Mouse (Mus musculus) intestine, embryonic 15.5 days (tissue): ENCODE results near the gene Rho. TPM values are rescaled to one million over a fixed set of nuclear protein-coding genes. Genes with fewer than 3 reads are reported as not detected.
A peak's percentile ranks its signal among the peaks of the same experiment; 100 is the strongest.

Experiments used
- ATAC-seq: fragments of 200-750 bp; cut with Nextera tagmentation; 2 replicates; pipeline ENCODE4 v1.8.0; 2017; ENCODE audit warnings: moderate TSS enrichment, moderate library complexity
- H3K27ac ChIP-seq: fragments of 300-500 bp; sonication (generic); 2 replicates; pipeline ENCODE4 v1.5.1; 2015; ENCODE audit warnings: mild to moderate bottlenecking, inconsistent platforms
- H3K27me3 ChIP-seq: fragments of 300-500 bp; sonication (generic); replicated peaks from 2 replicates; pipeline ENCODE4 v1.6.1; 2015; ENCODE audit warnings: inconsistent platforms
- H3K36me3 ChIP-seq: fragments of 300-500 bp; sonication (generic); 2 replicates; pipeline ENCODE4 v1.6.1; 2015; ENCODE audit warnings: inconsistent platforms
- H3K4me1 ChIP-seq: fragments of 300-500 bp; sonication (generic); replicated peaks from 2 replicates; pipeline ENCODE4 v1.6.1; 2015; ENCODE audit warnings: inconsistent platforms
- H3K4me2 ChIP-seq: fragments of 300-500 bp; sonication (generic); replicated peaks from 2 replicates; pipeline ENCODE4 v1.6.1; 2015; ENCODE audit warnings: mild to moderate bottlenecking, inconsistent platforms
- H3K4me3 ChIP-seq: fragments of 300-500 bp; sonication (generic); replicated peaks from 2 replicates; pipeline ENCODE4 v1.5.1; 2015; ENCODE audit warnings: inconsistent platforms
- H3K9ac ChIP-seq: fragments of 300-500 bp; sonication (generic); 2 replicates; pipeline ENCODE4 v1.6.1; 2015; ENCODE audit warnings: inconsistent platforms
- H3K9me3 ChIP-seq: fragments of 300-500 bp; sonication (generic); 2 replicates; pipeline ENCODE4 v1.6.1; 2016; ENCODE audit warnings: inconsistent platforms
- WGBS: fragments of 180-500 bp; shearing (Covaris S2); methylation state at CpG from one replicate; pipeline ENCODE4 v1.1.7; 2015; 5-methylcytosine and 5-hydroxymethylcytosine counted together
- polyA plus RNA-seq: library from polyadenylated mRNA; unstranded; fragments of >200 nt; fragmentation: Nextera tagmentation; extraction: Ambion mirVana; gene quantifications from 2 replicates; pipeline ENCODE4 v1.2.1, GENCODE M21; 2015

Gene Rho
- polyA plus RNA-seq, 1 experiment from 2014 or later: 0.05 TPM

DNA sequence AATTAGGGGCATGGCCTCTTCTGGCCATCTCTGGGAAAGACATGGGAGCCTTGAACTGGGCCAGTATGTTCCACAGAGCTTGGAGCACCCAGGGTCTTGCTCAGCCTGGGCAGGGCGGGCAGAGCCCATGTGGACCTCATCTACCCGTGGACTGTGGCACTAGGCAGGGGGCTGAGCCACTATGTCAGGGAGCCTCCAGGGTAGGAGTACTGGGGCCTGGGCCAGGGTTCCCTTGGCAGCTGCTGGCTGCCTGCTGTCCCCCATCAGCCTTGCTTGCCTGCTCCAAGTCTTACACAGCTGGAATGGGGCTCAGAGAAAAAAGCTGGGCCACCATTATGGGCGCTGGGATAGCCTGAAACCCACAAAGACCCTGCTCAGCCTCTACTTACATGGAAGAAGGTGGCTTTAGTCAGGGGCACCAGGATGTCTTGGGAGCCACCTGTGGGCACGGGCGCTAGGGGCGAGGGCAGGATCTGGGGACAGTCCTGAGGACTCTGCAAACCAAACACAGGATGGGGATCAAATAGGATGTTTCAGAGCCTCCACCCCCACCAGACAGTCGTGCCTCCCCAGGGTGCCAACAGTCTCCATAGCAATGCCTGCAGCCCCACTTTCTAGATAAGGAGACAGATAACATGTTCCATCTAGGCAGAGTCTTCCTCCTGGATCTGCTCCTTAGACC, 40.7 kb downstream of the Rho start:
- Histone ChIP-seq H3K36me3 (peaks cover 12% of the 10 kb centered on the region; the same call in 1 of the 2 replicates), H3K9ac (no peak overlapping the region), H3K27ac (no peak overlapping the region), H3K4me2 (no peak overlapping the region), H3K9me3 (no peaks in the 10 kb centered on the region), H3K4me1 (peaks cover 25% of the 10 kb centered on the region), H3K4me3 (no peak overlapping the region), H3K27me3 (no peaks in the 10 kb centered on the region)
- ATAC-seq: no peak
- 77% methylated on average over 7 of the region's 7 CpGs for WGBS

DNA sequence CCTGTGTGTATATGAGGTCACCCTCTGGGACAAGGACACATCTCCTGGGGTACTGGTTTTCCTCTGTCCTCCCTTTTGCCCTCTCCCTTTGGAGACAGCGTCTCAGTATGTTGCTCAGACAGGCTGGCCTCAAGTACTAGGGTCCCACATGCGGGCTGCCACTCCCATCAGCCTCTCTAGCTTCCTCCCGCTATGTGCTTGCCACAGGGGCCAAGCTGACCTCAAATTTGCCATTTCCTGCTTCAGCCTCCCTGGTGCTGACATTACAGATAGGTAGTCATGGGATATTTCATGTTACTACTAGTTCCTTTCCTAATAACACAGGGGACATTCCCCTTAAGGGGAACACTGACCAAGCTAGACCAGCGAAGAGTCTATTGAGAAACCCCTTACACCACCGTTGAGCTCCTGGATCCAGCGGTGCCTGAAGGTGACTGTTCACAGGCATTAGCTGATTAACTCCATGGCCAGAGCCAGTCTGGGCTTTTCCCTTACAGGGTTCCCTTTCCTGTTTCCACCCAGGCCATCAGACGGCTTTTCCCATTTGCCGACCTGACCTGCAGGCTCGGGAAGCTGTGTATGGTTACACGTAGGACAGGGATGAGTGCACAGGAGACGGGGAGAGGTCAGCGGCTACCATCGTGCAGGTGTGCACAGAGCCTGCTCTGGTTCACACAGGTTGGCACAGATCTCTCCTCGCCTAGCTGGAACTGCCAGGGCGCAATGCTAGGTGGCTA, 41.8 kb downstream of the Rho start:
- Histone ChIP-seq H3K36me3 (0 out of 2 replicates have a peak, but pooled peaks cover 5% of the 10 kb centered on the region), H3K4me1 (peaks cover 25% of the 10 kb centered on the region), H3K27ac (no peak overlapping the region), H3K4me2 (no peak overlapping the region), H3K4me3 (no peak overlapping the region), H3K27me3 (no peaks in the 10 kb centered on the region), H3K9me3 (no peaks in the 10 kb centered on the region), H3K9ac (no peak overlapping the region)
- ATAC-seq: no peak
- WGBS: 89% methylated on average over 15 of the region's 15 CpGs

DNA sequence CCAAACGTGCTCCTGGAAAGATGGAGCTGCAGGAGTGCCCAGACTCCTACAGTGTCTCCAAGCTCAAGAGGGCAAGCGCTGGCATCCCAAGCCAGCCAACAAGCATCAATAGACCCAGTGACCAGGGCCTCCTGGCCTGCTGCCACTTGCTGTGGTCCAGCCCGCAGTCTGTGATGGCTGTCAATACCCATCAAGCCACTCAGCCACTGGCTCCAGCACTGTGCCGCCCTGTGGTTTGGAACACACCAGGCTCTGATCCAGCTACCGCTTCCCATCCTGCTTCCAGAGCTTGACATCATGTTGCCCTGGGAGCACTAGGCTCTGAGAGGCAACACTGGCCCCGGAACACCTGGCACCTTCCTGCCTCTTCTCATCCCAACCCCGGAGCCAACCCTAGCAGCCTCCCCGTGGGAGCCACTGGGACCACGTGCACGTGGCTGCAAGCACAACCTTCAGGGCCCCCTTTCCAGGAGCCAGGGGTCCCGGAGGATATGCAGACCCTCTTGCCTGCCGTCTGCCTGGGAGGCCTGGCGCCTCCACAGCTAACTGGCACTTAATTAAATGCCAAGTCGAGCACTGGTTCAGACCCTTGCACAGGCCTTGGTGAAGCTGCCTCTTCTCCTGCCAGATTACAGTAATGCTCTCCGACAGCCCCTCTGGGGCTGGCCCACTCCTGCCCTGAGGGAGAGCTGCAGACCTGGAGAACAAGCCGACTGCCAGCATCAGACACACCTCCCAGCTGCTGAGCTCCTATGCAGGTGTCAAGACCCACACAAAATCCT, 42.5 kb downstream of the Rho start:
- H3K36me3 ChIP-seq: 0 out of 2 replicates have a peak, but pooled peaks cover 5% of the 10 kb centered on the region
- no peak overlapping the region for H3K4me3 ChIP-seq
- no peaks in the 10 kb centered on the region for H3K27me3 ChIP-seq
- WGBS: 78% methylated on average over 16 of the region's 16 CpGs
- H3K4me1 ChIP-seq: peaks cover 28% of the 10 kb centered on the region
- ATAC-seq: no peak
- peak overlapping the region; percentile 40 for H3K27ac ChIP-seq
- no peak overlapping the region for H3K4me2 ChIP-seq
- H3K9ac ChIP-seq: no peak overlapping the region
- H3K9me3 ChIP-seq: no peaks in the 10 kb centered on the region

DNA sequence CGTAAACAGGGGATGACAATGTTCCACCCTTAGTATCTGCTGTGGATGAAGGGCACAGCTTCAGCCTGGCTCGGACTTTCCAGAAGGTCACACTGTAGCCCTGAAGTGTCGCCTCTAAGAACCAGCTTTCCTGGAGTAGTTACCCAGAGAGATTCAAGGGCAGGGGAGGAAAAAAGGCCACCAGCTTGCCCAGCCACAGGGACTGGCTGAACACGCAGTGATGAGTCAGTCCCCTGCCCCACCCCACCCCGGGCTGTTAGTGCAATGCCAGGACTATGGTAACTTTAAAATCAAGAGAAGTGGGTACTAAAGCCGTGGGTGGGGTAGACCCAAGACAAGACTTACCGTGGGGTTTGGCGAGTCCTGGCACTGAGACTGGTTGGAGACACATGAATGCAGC, 44.1 kb downstream of the Rho start:
- 83% methylated on average over 8 of the region's 8 CpGs for WGBS

DNA sequence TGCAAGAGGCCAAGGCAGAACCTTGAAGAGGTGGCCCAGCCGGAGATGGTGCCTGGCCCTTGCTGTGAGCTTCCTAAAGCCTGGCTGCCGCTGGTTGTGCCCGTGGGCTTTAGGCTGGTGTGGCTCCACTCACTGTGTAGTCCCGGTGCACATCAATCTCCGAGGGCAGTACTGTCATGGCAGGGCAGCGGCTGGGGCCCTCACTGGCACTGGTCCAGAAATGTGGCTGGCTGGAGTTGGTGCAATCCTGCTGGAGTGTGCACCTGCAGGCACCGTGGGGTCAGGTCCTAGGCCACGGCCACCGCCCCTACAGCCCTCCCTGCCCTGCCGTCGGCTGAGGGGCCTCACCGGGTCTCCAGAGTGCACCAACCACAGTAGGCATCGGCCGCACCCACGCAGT, 46.3 kb downstream of the Rho start:
- H3K4me1 ChIP-seq: peaks cover 16% of the 10 kb centered on the region
- 82% methylated on average over 15 of the region's 15 CpGs for WGBS
- no peaks in the 10 kb centered on the region for H3K27me3 ChIP-seq
- no peak overlapping the region for H3K9ac ChIP-seq
- ATAC-seq: no peak
- 0 out of 2 replicates have a peak, but pooled peaks cover 5% of the 10 kb centered on the region for H3K36me3 ChIP-seq
- no peak overlapping the region for H3K27ac ChIP-seq
- no peak overlapping the region for H3K4me3 ChIP-seq
- no peak overlapping the region for H3K4me2 ChIP-seq
- H3K9me3 ChIP-seq: no peaks in the 10 kb centered on the region

More for the DNA sequence above, 44.1 kb downstream of the Rho start:
- Histone ChIP-seq H3K4me1 (peaks cover 32% of the 10 kb centered on the region), H3K27ac (no peak overlapping the region), H3K9ac (no peak overlapping the region), H3K36me3 (0 out of 2 replicates have a peak, but pooled peaks cover 5% of the 10 kb centered on the region), H3K9me3 (no peaks in the 10 kb centered on the region), H3K4me3 (no peak overlapping the region), H3K4me2 (no peak overlapping the region), H3K27me3 (no peaks in the 10 kb centered on the region)
- ATAC-seq: no peak

DNA sequence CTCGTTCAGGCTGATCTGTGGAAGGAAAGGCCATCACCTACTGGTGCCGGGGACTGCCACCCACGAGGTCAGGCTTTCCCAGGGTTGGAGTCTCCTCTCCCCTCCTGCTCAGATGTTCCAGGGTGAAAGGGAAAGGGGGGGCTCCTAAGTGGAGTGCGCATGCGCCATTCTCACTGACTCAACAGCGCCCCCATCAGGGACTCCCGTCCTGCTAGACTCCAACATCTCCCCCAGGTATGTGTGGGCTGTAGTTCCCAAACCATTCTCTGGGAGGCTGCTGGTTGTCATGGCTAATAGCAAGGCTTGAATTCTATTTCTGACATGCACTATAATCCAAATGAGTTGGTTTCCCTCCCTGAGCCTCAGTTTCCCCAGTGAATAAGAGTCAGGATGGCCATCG, 47.0 kb downstream of the Rho start:
- Histone ChIP-seq H3K9me3 (no peaks in the 10 kb centered on the region), H3K9ac (no peak overlapping the region), H3K4me3 (no peak overlapping the region), H3K4me2 (no peak overlapping the region), H3K27ac (no peak overlapping the region), H3K36me3 (0 out of 2 replicates have a peak, but pooled peaks cover 5% of the 10 kb centered on the region), H3K4me1 (peaks cover 14% of the 10 kb centered on the region; the same call in 1 of the 2 replicates), H3K27me3 (no peaks in the 10 kb centered on the region)
- no peak for ATAC-seq
- 67% methylated on average over 8 of the region's 8 CpGs for WGBS

DNA sequence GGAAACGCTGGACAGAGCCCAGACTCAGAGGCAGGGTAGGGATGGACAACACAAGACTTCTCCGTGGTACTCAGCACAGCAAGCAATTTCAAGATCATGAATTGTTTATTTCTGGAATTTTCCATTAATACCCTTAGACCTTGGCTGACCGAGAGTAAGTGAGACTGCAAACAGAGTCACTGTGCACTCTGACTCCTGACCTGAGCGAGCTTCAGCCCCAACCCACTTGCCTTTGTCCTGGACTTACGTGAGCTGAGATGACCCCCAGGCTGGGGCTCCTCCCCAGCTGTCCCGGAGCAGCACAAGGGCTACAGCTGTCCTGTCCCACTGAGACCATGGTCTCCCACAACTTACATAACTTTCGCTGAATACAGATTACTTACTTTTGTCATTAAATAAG, 51.3 kb downstream of the Rho start:
- 47% methylated on average over 7 of the region's 7 CpGs for WGBS

DNA sequence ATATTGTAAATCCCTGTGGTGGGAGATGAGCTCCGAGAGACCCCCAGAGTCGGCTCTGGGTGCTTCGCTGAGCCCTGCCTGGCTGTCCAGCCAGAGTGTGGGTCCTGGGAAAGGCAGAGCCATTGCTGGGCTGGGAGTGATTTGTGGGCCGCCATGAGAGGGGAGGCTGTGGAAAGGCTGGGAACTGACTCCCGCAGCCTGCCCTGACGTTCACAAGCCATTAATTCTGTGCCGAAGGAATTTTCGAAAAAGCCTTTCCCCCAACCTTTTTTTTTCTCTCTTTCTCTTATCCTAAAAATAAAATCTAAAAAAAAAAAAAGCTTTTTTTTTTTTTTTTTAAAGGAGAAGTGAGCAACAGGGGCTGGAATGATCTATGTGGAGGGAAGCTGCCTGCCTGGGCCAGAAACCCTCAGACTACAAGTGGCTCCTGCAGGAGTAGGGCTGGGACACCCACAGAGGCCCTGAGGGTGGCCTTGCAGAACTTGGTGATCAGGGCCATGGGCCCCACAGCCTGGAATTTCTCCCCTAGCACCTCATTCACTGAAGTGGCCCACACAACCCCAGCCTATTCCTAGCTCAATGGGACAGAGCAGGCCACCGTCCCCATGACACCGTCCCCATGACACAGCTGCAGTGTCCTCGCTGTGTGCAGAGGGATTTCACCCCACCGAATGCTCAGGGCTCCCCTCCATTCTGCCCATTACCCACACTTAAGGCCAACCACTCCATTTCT, 51.9 kb downstream of the Rho start:
- H3K4me2 ChIP-seq: peak overlapping the region; percentile 24; the same call in 1 of the 2 replicates
- peak overlapping the region; percentile 71 for H3K27ac ChIP-seq
- no peaks in the 10 kb centered on the region for H3K9me3 ChIP-seq
- no peaks in the 10 kb centered on the region for H3K27me3 ChIP-seq
- H3K9ac ChIP-seq: no peak overlapping the region
- no peak overlapping the region for H3K4me3 ChIP-seq
- no peaks in the 10 kb centered on the region for H3K36me3 ChIP-seq
- peaks cover 53% of the 10 kb centered on the region for H3K4me1 ChIP-seq
- WGBS: 47% methylated on average over 12 of the region's 12 CpGs
- no peak for ATAC-seq

More for the DNA sequence above, 51.3 kb downstream of the Rho start:
- no peaks in the 10 kb centered on the region for H3K9me3 ChIP-seq
- H3K4me3 ChIP-seq: no peak overlapping the region
- H3K9ac ChIP-seq: no peak overlapping the region
- H3K4me1 ChIP-seq: peaks cover 52% of the 10 kb centered on the region
- no peaks in the 10 kb centered on the region for H3K36me3 ChIP-seq
- H3K4me2 ChIP-seq: 0 out of 2 replicates have a peak overlapping the region, but pooled peaks have one; percentile 24
- ATAC-seq: no peak
- H3K27ac ChIP-seq: peak overlapping the region; percentile 71
- no peaks in the 10 kb centered on the region for H3K27me3 ChIP-seq

DNA sequence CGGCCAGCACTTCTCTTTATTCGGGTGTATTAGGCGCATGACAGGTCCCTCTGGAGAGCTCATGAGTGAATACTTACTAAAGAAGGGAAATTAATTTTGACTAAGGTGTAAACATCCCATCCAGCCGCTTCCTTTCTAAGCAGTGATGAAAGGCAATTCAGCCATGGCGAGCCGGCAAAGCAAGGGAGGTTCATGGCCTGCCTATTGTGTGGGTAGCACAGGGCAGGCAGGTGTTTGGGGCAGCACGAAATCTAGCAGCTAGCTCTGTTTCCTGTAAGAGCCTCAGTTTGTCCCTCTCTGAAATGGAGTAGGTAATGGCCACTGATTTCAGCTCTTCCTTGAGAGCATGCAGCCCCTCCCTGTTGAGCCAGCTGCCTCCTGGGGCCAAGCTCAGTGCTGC, 53.0 kb downstream of the Rho start:
- Histone ChIP-seq H3K4me1 (peaks cover 50% of the 10 kb centered on the region), H3K9ac (no peak overlapping the region), H3K27ac (no peak overlapping the region), H3K4me2 (no peak overlapping the region), H3K4me3 (no peak overlapping the region), H3K27me3 (no peaks in the 10 kb centered on the region), H3K9me3 (no peaks in the 10 kb centered on the region), H3K36me3 (no peaks in the 10 kb centered on the region)
- WGBS: 62% methylated on average over 7 of the region's 7 CpGs
- no peak for ATAC-seq

DNA sequence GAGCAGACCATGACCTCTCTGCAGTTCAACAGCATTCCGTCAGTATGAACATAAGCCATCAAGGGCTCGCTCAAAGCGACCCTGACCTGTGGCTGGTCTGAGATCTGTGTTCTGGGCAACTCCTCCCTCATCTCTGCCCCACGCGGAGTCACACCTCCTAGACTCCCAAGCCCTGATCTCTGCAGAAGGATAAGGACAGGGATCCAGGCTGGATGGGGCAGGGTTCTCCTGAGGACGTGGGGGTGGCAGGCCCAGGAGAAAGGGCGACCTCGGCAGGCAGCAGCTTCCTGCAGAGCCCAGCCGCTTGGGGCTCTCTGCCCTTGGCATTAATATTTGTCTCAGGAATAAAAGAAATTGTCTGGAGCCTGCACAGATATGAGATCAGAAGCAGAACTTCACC, 54.1 kb downstream of the Rho start:
- H3K9ac ChIP-seq: 0 out of 2 replicates have a peak overlapping the region, but pooled peaks have one; percentile 17
- peaks cover 45% of the 10 kb centered on the region for H3K4me1 ChIP-seq
- no peak overlapping the region for H3K27ac ChIP-seq

DNA sequence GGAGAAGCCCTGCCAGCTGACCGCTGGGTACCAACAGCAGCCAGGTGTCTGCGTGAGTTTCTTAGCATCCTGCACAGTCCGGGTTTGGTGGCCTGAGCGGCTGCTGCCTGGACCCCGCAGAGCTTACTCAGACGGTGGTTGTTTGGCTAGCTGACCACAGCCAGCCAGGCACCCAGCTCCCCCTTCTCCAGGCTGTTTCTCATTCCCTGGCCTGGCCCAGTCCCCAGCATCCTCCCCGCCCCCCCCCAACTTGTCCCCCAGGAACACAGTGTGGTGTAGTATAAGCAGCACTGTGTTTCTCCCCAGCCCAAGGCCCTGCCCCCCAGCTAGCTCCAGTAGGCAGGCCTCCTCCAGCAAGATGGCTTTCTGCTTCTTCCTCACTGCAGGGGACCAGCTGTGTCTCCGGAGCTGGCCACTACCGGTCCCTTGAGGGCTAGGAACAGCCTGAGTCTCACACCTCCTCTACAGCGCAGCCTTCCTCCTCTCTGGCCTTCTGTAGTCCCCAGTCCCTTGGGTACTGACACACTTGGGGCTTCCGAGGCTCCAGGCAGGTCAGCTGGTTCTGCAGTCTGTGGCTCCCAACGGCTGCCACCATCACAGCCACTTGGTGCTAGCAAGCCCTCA, 55.0 kb downstream of the Rho start:
- Histone ChIP-seq H3K4me3 (no peak overlapping the region), H3K4me2 (peak overlapping the region; percentile 37), H3K4me1 (peaks cover 52% of the 10 kb centered on the region), H3K36me3 (no peaks in the 10 kb centered on the region), H3K27me3 (peaks cover 5% of the 10 kb centered on the region), H3K9ac (peak overlapping the region; percentile 17; the same call in 1 of the 2 replicates), H3K9me3 (no peaks in the 10 kb centered on the region), H3K27ac (peak overlapping the region; percentile 44; the same call in 1 of the 2 replicates)
- 53% methylated on average over 12 of the region's 12 CpGs for WGBS
- ATAC-seq: no peak

More for the DNA sequence above, 54.1 kb downstream of the Rho start:
- H3K4me3 ChIP-seq: no peak overlapping the region
- no peaks in the 10 kb centered on the region for H3K36me3 ChIP-seq
- H3K4me2 ChIP-seq: peak overlapping the region; percentile 34; the same call in 1 of the 2 replicates
- H3K27me3 ChIP-seq: no peaks in the 10 kb centered on the region
- no peaks in the 10 kb centered on the region for H3K9me3 ChIP-seq
- ATAC-seq: no peak
- 39% methylated on average over 9 of the region's 9 CpGs for WGBS
